Mouse (Mus musculus) cerebellum, adult 2 months (tissue): ENCODE results near the gene Dusp7.

Experiments used
- CTCF ChIP-seq: fragments of 200-500 bp; IDR thresholded peaks from 2 replicates; pipeline ENCODE4 v1.5.1; 2011; ENCODE audit warnings: low read depth, mild to moderate bottlenecking, control low read depth, low read length, moderate library complexity, borderline replicate concordance; ENCODE audit not compliant: insufficient read depth
- POLR2A ChIP-seq: fragments of 200-500 bp; IDR thresholded peaks from 2 replicates; pipeline ENCODE4 v1.6.1; 2011; ENCODE audit warnings: low read length, control low read depth, borderline replicate concordance; ENCODE audit not compliant: insufficient read depth

- no peak for TF ChIP-seq CTCF
- TF ChIP-seq POLR2A: no peak
These were observed 25.9 kb upstream of the Dusp7 start for GRCm38 (mm10) chr9:106342573-106342972.
